Mouse (Mus musculus) MEL (cell line): Measurements from ENCODE around the gene Ddb1. TPM values are rescaled to one million over a fixed set of nuclear protein-coding genes. Genes with fewer than 3 reads are reported as not detected.

ENCODE experiments used
- DNase-seq: peaks from one replicate; pipeline ENCODE4 v3.0.0; 2011; ENCODE audit warnings: low read depth, low spot score
- H3K27ac ChIP-seq: 2 replicates; pipeline ENCODE4 v1.5.1; 2012; ENCODE audit warnings: low read depth, mild to moderate bottlenecking, control low read depth, low read length, moderate library complexity; ENCODE audit not compliant: control insufficient read depth
- H3K27me3 ChIP-seq, 2 experiments: fragments of 150-350 bp in 1 of 2; sonication (generic) in 1 of 2; 2 replicates each; pipeline ENCODE4 v1.6.1; 2012; ENCODE audit warnings: low read length in 2 of 2, mild to moderate bottlenecking in 2 of 2, improper control_type of control experiment in 1 of 2, moderate library complexity in 1 of 2; ENCODE audit not compliant: insufficient read depth in 2 of 2, control insufficient read depth in 1 of 2
- H3K36me3 ChIP-seq, 2 experiments: 2 replicates each; pipeline ENCODE4 v1.6.1; 2012 to 2014; ENCODE audit warnings: low read length in 2 of 2, improper control_type of control experiment in 1 of 2, inconsistent platforms in 1 of 2, mild to moderate bottlenecking in 1 of 2; ENCODE audit not compliant: insufficient read depth in 2 of 2, control insufficient read depth in 1 of 2
- H3K4me1 ChIP-seq, 2 experiments: fragments of 150-350 bp in 1 of 2; sonication (generic) in 1 of 2; 2 replicates each; pipeline ENCODE4 v1.6.1; 2012; ENCODE audit warnings: low read length in 2 of 2, improper control_type of control experiment in 1 of 2, mild to moderate bottlenecking in 1 of 2; ENCODE audit not compliant: insufficient read depth in 2 of 2, control insufficient read depth in 1 of 2
- H3K4me3 ChIP-seq, 2 experiments: fragments of 150-350 bp in 1 of 2; sonication (generic) in 1 of 2; 2 replicates each; pipeline ENCODE4 v1.5.1; 2012; ENCODE audit warnings: low read depth in 2 of 2, low read length in 2 of 2, mild to moderate bottlenecking in 2 of 2, moderate library complexity in 2 of 2, control low read depth in 1 of 2, improper control_type of control experiment in 1 of 2; ENCODE audit not compliant: control insufficient read depth in 1 of 2, insufficient read depth in 1 of 2
- H3K79me2 ChIP-seq: 2 replicates; pipeline ENCODE4 v1.6.1; 2012; ENCODE audit warnings: mild to moderate bottlenecking, low read length, moderate library complexity; ENCODE audit not compliant: control insufficient read depth, poor library complexity, insufficient read depth
- H3K9ac ChIP-seq: 2 replicates; pipeline ENCODE4 v1.6.1; 2012; ENCODE audit warnings: low read depth, mild to moderate bottlenecking, control low read depth, low read length, moderate library complexity; ENCODE audit not compliant: control insufficient read depth, poor library complexity, severe bottlenecking
- H3K9me3 ChIP-seq: fragments of 150-350 bp; sonication (generic); replicated peaks from 2 replicates; pipeline ENCODE4 v1.6.1; 2012; ENCODE audit warnings: mild to moderate bottlenecking, low read length, improper control_type of control experiment, moderate library complexity; ENCODE audit not compliant: insufficient read depth
- CHD1 ChIP-seq: IDR thresholded peaks from 2 replicates; pipeline ENCODE4 v1.6.1; 2012; ENCODE audit warnings: low read depth, mild to moderate bottlenecking, inconsistent platforms, low read length, improper control_type of control experiment
- EP300 ChIP-seq, 2 experiments: IDR thresholded peaks; 2 replicates each; pipeline ENCODE4 v1.6.1; 2011; ENCODE audit warnings: improper control_type of control experiment in 2 of 2, low read length in 2 of 2, low read depth in 1 of 2, mild to moderate bottlenecking in 1 of 2
- ETS1 ChIP-seq: IDR thresholded peaks from 2 replicates; pipeline ENCODE4 v1.6.1; 2012; ENCODE audit warnings: low read depth, mild to moderate bottlenecking, inconsistent platforms, low read length, improper control_type of control experiment, moderate library complexity
- GABPA ChIP-seq: IDR thresholded peaks from 2 replicates; pipeline ENCODE4 v1.6.1; 2012; ENCODE audit warnings: low read depth, mild to moderate bottlenecking, inconsistent platforms, low read length, improper control_type of control experiment, moderate library complexity
- HCFC1 ChIP-seq: IDR thresholded peaks from 2 replicates; pipeline ENCODE4 v1.6.1; 2012; ENCODE audit warnings: low read depth, mild to moderate bottlenecking, inconsistent platforms, low read length, improper control_type of control experiment, moderate library complexity
- JUND ChIP-seq: IDR thresholded peaks from 2 replicates; pipeline ENCODE4 v1.6.1; 2011; ENCODE audit warnings: low read depth, mild to moderate bottlenecking, improper control_type of control experiment, low read length
- KAT2A ChIP-seq: conservative IDR thresholded peaks from 2 replicates; pipeline ENCODE4 v1.6.1; 2012; ENCODE audit warnings: low read depth, low read length, improper control_type of control experiment, inconsistent platforms
- MAZ ChIP-seq: IDR thresholded peaks from 2 replicates; pipeline ENCODE4 v1.6.1; 2012; ENCODE audit warnings: low read depth, mild to moderate bottlenecking, inconsistent platforms, low read length, improper control_type of control experiment
- MXI1 ChIP-seq: IDR thresholded peaks from 2 replicates; pipeline ENCODE4 v1.6.1; 2011; ENCODE audit warnings: mild to moderate bottlenecking, low read depth, low read length, improper control_type of control experiment
- MYB ChIP-seq: IDR thresholded peaks from 2 replicates; pipeline ENCODE4 v1.6.1; 2011; ENCODE audit warnings: mild to moderate bottlenecking, low read depth, low read length, improper control_type of control experiment
- MYC ChIP-seq: IDR thresholded peaks from 2 replicates; pipeline ENCODE4 v1.6.1; 2011; ENCODE audit warnings: low read depth, mild to moderate bottlenecking, low read length, improper control_type of control experiment, moderate library complexity
- NRF1 ChIP-seq: IDR thresholded peaks from 2 replicates; pipeline ENCODE4 v1.6.1; 2014; ENCODE audit warnings: low read depth, mild to moderate bottlenecking, inconsistent platforms, low read length, improper control_type of control experiment, moderate library complexity; ENCODE audit not compliant: poor library complexity, insufficient read depth, severe bottlenecking
- POLR2A ChIP-seq, 2 experiments: IDR thresholded peaks; 2 replicates each; pipeline ENCODE4 v1.6.1; 2011 to 2012; ENCODE audit warnings: low read length in 2 of 2, mild to moderate bottlenecking in 2 of 2, control low read depth in 1 of 2, improper control_type of control experiment in 1 of 2, low read depth in 1 of 2, moderate library complexity in 1 of 2; ENCODE audit not compliant: control insufficient read depth in 1 of 2, insufficient read depth in 1 of 2, poor library complexity in 1 of 2
- POLR2AphosphoS2 ChIP-seq: IDR thresholded peaks from 2 replicates; pipeline ENCODE4 v1.6.1; 2011; ENCODE audit warnings: low read length, improper control_type of control experiment
- POLR2AphosphoS5 ChIP-seq: IDR thresholded peaks from 2 replicates; pipeline ENCODE4 v1.6.1; 2012; ENCODE audit warnings: low read depth, borderline replicate concordance, mild to moderate bottlenecking, inconsistent platforms, low read length, moderate library complexity, mixed read lengths
- RAD21 ChIP-seq: IDR thresholded peaks from 2 replicates; pipeline ENCODE4 v1.6.1; 2011; ENCODE audit warnings: mild to moderate bottlenecking, low read depth, low read length, improper control_type of control experiment
- SIN3A ChIP-seq: IDR thresholded peaks from 2 replicates; pipeline ENCODE4 v1.6.1; 2012; ENCODE audit warnings: low read length, improper control_type of control experiment, inconsistent platforms
- TAL1 ChIP-seq: IDR thresholded peaks from 2 replicates; pipeline ENCODE4 v1.6.1; 2012; ENCODE audit warnings: mild to moderate bottlenecking, inconsistent platforms, low read length, moderate library complexity, mixed read lengths
- TCF12 ChIP-seq: IDR thresholded peaks from 2 replicates; pipeline ENCODE4 v1.6.1; 2014; ENCODE audit warnings: low read depth, mild to moderate bottlenecking, inconsistent platforms, low read length, improper control_type of control experiment, moderate library complexity
- USF1 ChIP-seq: IDR thresholded peaks from 2 replicates; pipeline ENCODE4 v1.6.1; 2014; ENCODE audit warnings: low read depth, mild to moderate bottlenecking, inconsistent platforms, low read length, improper control_type of control experiment, moderate library complexity
- USF2 ChIP-seq, 2 experiments: IDR thresholded peaks; 2 replicates each; pipeline ENCODE4 v1.6.1; 2011 to 2012; ENCODE audit warnings: improper control_type of control experiment in 2 of 2, low read length in 2 of 2, borderline replicate concordance in 1 of 2, inconsistent platforms in 1 of 2, low read depth in 1 of 2, mild to moderate bottlenecking in 1 of 2; ENCODE audit not compliant: insufficient read depth in 1 of 2
- ZC3H11A ChIP-seq: IDR thresholded peaks from 2 replicates; pipeline ENCODE4 v1.6.1; 2012; ENCODE audit warnings: low read depth, mild to moderate bottlenecking, inconsistent platforms, low read length, improper control_type of control experiment
- ZKSCAN1 ChIP-seq: IDR thresholded peaks from 2 replicates; pipeline ENCODE4 v1.6.1; 2012; ENCODE audit warnings: low read depth, mild to moderate bottlenecking, inconsistent platforms, low read length, improper control_type of control experiment, moderate library complexity
- polyA plus RNA-seq, 2 experiments: library from polyadenylated mRNA; stranded (reverse) in 1 of 2; unstranded in 1 of 2; fragments of >175 nt in 1 of 2; fragments of >200 nt in 1 of 2; gene quantifications; 2 replicates each; pipeline versions ENCODE4 v1.2.1 to v1.2.4; 2012; ENCODE audit warnings: low replicate concordance in 2 of 2, low read depth in 1 of 2; ENCODE audit not compliant: insufficient read length in 2 of 2, insufficient read depth in 1 of 2, missing spikeins in 1 of 2
- total RNA-seq: library from RNA; depleted of rRNA; stranded (reverse); fragments of 300-350 nt; gene quantifications from 2 replicates; pipeline ENCODE4 v1.2.3, GENCODE M21; 2012

Gene Ddb1
- total and polyA plus RNA-seq, 3 experiments, result 116 to 459 (median 365) TPM

GRCm38 (mm10) chr19:10640080-10640479 lies 35.0 kb downstream of the Ddb1 start (continued):
- TF ChIP-seq POLR2AphosphoS5 (no peak), EP300 (IDR thresholded peaks at IDR 0.05; ENCODE audit: low read depth in 1 of 2, low read length in 2 of 2) (peak; percentile 29 to 31; a peak in 2 of 4 replicates), GABPA (no peak), TCF12 (no peak; the same call in 1 of the 2 replicates), KAT2A (no peak), MAZ (no peak), MYC (peak; percentile 47; the same call in 1 of the 2 replicates), RAD21 (no peak), NRF1 (no peak), TAL1 (peak; percentile 41; the same call in 1 of the 2 replicates), ETS1 (no peak), HCFC1 (no peak), ZC3H11A (no peak), ZKSCAN1 (no peak), MXI1 (peak; percentile 91), MYB (no peak), POLR2AphosphoS2 (no peak), USF2 (IDR thresholded peaks at IDR 0.05; ENCODE audit: borderline replicate concordance in 1 of 2, insufficient read depth in 1 of 2, low read depth in 1 of 2, low read length in 2 of 2) (no peak), USF1 (peak; percentile 62), SIN3A (peak; percentile 66), JUND (peak; percentile 94)
- TF ChIP-seq, all 39 proteins: peak for 10

- Histone ChIP-seq H3K27ac (peak overlapping the region; percentile 57), H3K4me1 (peaks cover 4 to 19% of the 10 kb centered on the region in 2 experiments; a peak in 3 of 4 replicates), H3K27me3 (no peaks in the 10 kb centered on the region), H3K79me2 (no peaks in the 10 kb centered on the region), H3K4me3 (peak overlapping the region; percentile 45 to 49), H3K36me3 (peaks cover 0 to 11% of the 10 kb centered on the region in 2 experiments; a peak in 1 of 4 replicates), H3K9ac (peak overlapping the region; percentile 74), H3K9me3 (no peaks in the 10 kb centered on the region)
- DNase-seq, result no peak
- no peak for TF ChIP-seq JUND
- no peak for TF ChIP-seq POLR2A (IDR thresholded peaks at IDR 0.05; ENCODE audit: control insufficient read depth in 1 of 2, insufficient read depth in 1 of 2, low read depth in 1 of 2, low read length in 2 of 2, poor library complexity in 1 of 2)
- TF ChIP-seq TCF12, result no peak
- no peak for TF ChIP-seq CHD1
These were observed 35.7 kb downstream of the Ddb1 start for GRCm38 (mm10) chr19:10640589-10641378.
